9 mouse cellular contexts compared by ENCODE assay signal in the genomic region with DNA sequence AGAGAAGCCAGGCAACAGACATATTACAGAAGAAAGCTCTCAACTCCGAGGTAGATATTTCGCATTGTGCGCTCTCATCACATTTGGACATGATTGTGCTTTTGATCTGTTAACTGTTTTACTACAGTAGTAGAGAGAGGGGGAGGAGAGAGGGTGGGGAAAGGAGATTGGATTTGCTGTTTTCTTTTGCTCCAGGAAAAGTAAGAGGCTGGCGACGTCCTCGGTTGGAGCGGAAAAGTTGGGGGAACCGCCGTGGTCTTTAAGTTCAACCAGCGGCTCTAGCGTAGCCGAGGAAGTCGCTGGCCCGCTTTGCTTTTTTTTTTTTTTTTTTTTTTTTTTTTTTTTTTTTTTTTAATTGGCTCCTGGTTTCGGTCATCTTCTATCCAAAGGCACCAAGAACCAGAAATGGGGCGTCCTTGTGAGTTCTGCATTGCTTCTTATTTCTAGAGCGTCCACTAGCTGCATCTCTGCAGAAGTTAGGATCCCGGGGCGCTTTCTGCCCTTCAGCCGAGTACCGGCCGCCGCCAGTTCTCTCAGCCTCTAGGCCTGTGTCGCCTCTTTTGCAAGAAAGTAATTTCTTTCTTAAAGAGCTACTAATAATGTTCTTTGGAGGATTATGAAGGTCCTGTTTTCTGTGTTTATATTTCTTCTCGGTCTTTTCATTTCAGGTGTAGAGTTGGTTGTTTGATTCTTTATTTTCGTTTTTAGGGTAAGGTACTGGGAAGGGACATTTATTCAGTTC. TPM values are rescaled to one million over a fixed set of nuclear protein-coding genes. Genes with fewer than 3 reads are reported as not detected.
DNase-seq lines count a peak whose midpoint lies in the region; ATAC-seq and TF ChIP-seq lines count a peak whose summit lies in the region.
"Had no signal": no experiment of that assay in that cellular context is flagged by ENCODE, and none has a peak within 500 bp of the region (broad histone marks: within the 10 kb centered on the region; RNA-seq: fewer than 3 reads in every experiment).

No protein-coding gene starts in this region.

- H3K4me1 ChIP-seq in E14TG2a.4 (replicated peaks; ENCODE audit: low read depth, low read length) (peaks cover 40% of the 10 kb centered on the region), ES-E14 (ENCODE audit: control insufficient read depth in 2 of 2, insufficient read depth in 2 of 2, low read length in 2 of 2, poor library complexity in 1 of 2) (peaks cover 3 to 7% of the 10 kb centered on the region in 2 experiments; a peak in 3 of 4 replicates)
- peaks cover 48% of the 10 kb centered on the region for H3K4me1 ChIP-seq in forebrain, embryonic 13.5 days
- H3K4me1 ChIP-seq in midbrain, embryonic 14.5 days (ENCODE audit: control insufficient read depth, insufficient read depth, low read length), result peaks cover 19% of the 10 kb centered on the region
- H3K4me1 ChIP-seq in kidney, embryonic 16.5 days (ENCODE audit: insufficient read depth, low read length), result peaks cover 25% of the 10 kb centered on the region

- peak overlapping the region; percentile 96 for H3K27ac ChIP-seq in ES-E14 (ENCODE audit: insufficient read depth, low read depth, low read length, poor library complexity, severe bottlenecking)
- H3K27ac ChIP-seq in forebrain, embryonic 13.5 days, result peak overlapping the region; percentile 98
- H3K27ac ChIP-seq in midbrain, embryonic 14.5 days (replicated peaks; ENCODE audit: low read depth, low read length), result peak overlapping the region; percentile 89
- H3K27ac ChIP-seq in kidney, embryonic 16.5 days (ENCODE audit: low read length), result no peak overlapping the region

- H3K9ac ChIP-seq in ES-E14 (ENCODE audit: insufficient read depth, low read depth, low read length, poor library complexity, severe bottlenecking), result peak overlapping the region; percentile 78
- H3K9ac ChIP-seq in forebrain, embryonic 13.5 days, result peak overlapping the region; percentile 94
- peak overlapping the region; percentile 64 for H3K9ac ChIP-seq in midbrain, embryonic 14.5 days (replicated peaks; ENCODE audit: low read length)
- H3K9ac ChIP-seq in kidney, embryonic 16.5 days (replicated peaks; ENCODE audit: low read length), result no peak overlapping the region

- H3K9me3 ChIP-seq in E14TG2a.4 (ENCODE audit: low read length) (no peaks in the 10 kb centered on the region), ES-E14 (ENCODE audit: control insufficient read depth, insufficient read depth, low read depth, low read length) (no peaks in the 10 kb centered on the region)
- H3K9me3 ChIP-seq in forebrain, embryonic 13.5 days (replicated peaks), result no peaks in the 10 kb centered on the region
- no peaks in the 10 kb centered on the region for H3K9me3 ChIP-seq in midbrain, embryonic 14.5 days (ENCODE audit: control insufficient read depth, low read length)
- no peaks in the 10 kb centered on the region for H3K9me3 ChIP-seq in kidney, embryonic 16.5 days (ENCODE audit: low read length)

- in situ Hi-C loops in ES-E14 (cut with MboI; ENCODE audit: low sequenced_read_pairs in 2 of 2, unreplicated experiment in 2 of 2), result loop anchor here in 1 of 2 experiments (25.0 kb wide), 1 partner anchor 109 kb away; no protein-coding TSS in a partner anchor

- intact Hi-C loops in gastrocnemius, postnatal 14 days (cut with DNase I; ENCODE audit: low total_unique reads), result no loop called here

- no peaks in the 10 kb centered on the region for H3K27me3 ChIP-seq in E14TG2a.4 (ENCODE audit: insufficient read depth, low read length)
- H3K27me3 ChIP-seq in forebrain, embryonic 13.5 days, result 0 out of 2 replicates have a peak, but pooled peaks cover 3% of the 10 kb centered on the region
- H3K27me3 ChIP-seq in midbrain, embryonic 14.5 days (ENCODE audit: control insufficient read depth, insufficient read depth, low read length), result peaks cover 13% of the 10 kb centered on the region; the same call in 1 of the 2 replicates
- peaks cover 91% of the 10 kb centered on the region for H3K27me3 ChIP-seq in kidney, embryonic 16.5 days (ENCODE audit: insufficient read depth, low read length)

- no peak for ATAC-seq in forebrain, embryonic 13.5 days
- no peak for ATAC-seq in midbrain, embryonic 14.5 days (ENCODE audit: low FRiP score, low TSS enrichment)
- no peak for ATAC-seq in kidney, embryonic 16.5 days (ENCODE audit: low FRiP score, low TSS enrichment)

- H3K36me3 ChIP-seq in E14TG2a.4 (ENCODE audit: insufficient read depth, low read length) (peaks cover 73% of the 10 kb centered on the region), ES-E14 (ENCODE audit: control insufficient read depth, insufficient read depth, low read length, poor library complexity, severe bottlenecking) (peaks cover 32% of the 10 kb centered on the region)
- H3K36me3 ChIP-seq in forebrain, embryonic 13.5 days (ENCODE audit: poor library complexity, severe bottlenecking), result peaks cover 9% of the 10 kb centered on the region; the same call in 1 of the 2 replicates
- H3K36me3 ChIP-seq in midbrain, embryonic 14.5 days (ENCODE audit: control insufficient read depth, insufficient read depth, low read length), result no peaks in the 10 kb centered on the region
- no peaks in the 10 kb centered on the region for H3K36me3 ChIP-seq in kidney, embryonic 16.5 days (ENCODE audit: insufficient read depth, low read length)

- H3K4me2 ChIP-seq in forebrain, embryonic 13.5 days, result peak overlapping the region; percentile 70
- peak overlapping the region; percentile 83 for H3K4me2 ChIP-seq in midbrain, embryonic 14.5 days (ENCODE audit: low read length)
- H3K4me2 ChIP-seq in kidney, embryonic 16.5 days (replicated peaks; ENCODE audit: low read depth, low read length), result no peak overlapping the region

- no peak for TF ChIP-seq CTCF in E14TG2a.4 (conservative IDR thresholded peaks at IDR 0.05; ENCODE audit: low read length)

- WGBS in forebrain, embryonic 13.5 days, result under 1% methylated on average over 26 of the region's 26 CpGs
- WGBS in midbrain, embryonic 14.5 days, result 1% methylated on average over 26 of the region's 26 CpGs
- under 1% methylated on average over 26 of the region's 26 CpGs for WGBS in kidney, embryonic 16.5 days

- DNase-seq in ES-E14 (ENCODE audit: low read depth, low spot score), result no peak
- DNase-seq in midbrain, embryonic 14.5 days, result peak; percentile 68
- DNase-seq in gastrocnemius, postnatal 14 days, result no peak
- DNase-seq in urinary bladder, postnatal 4 days (ENCODE audit: low spot score in 2 of 2), result no peak
- DNase-seq in cerebellum, postnatal 4 days (ENCODE audit: low spot score in 2 of 2), result no peak

- peak overlapping the region; percentile 98 for H3K4me3 ChIP-seq in E14TG2a.4 (replicated peaks; ENCODE audit: low read length)
- H3K4me3 ChIP-seq in ES-E14 (ENCODE audit: insufficient read depth in 1 of 2, low read depth in 1 of 2, low read length in 2 of 2, poor library complexity in 1 of 2, severe bottlenecking in 1 of 2), result peak overlapping the region; percentile 76 to 82
- H3K4me3 ChIP-seq in forebrain, embryonic 13.5 days, result peak overlapping the region; percentile 60
- H3K4me3 ChIP-seq in midbrain, embryonic 14.5 days (replicated peaks; ENCODE audit: low read depth, low read length), result peak overlapping the region; percentile 44
- H3K4me3 ChIP-seq in kidney, embryonic 16.5 days (ENCODE audit: low read length), result no peak overlapping the region

TF ChIP-seq in ES-E14, 5 proteins besides CTCF, POLR2A, EP300 and RAD21:
- TF ChIP-seq CHD2 (IDR thresholded peaks at IDR 0.05; ENCODE audit: low read depth, low read length) (no peak), HCFC1 (IDR thresholded peaks at IDR 0.05; ENCODE audit: borderline replicate concordance, insufficient read depth, low read length) (no peak), ZNF384 (IDR thresholded peaks at IDR 0.05; ENCODE audit: low read depth, low read length) (peak; percentile 97), MAFK (IDR thresholded peaks at IDR 0.05; ENCODE audit: insufficient read depth, low read depth, low read length) (peak; percentile 14; the same call in 1 of the 2 replicates), ZC3H11A (IDR thresholded peaks at IDR 0.05; ENCODE audit: borderline replicate concordance, low read depth, low read length) (no peak)

RNA-seq across cellular contexts. Expression of a gene that starts 3.2 kb away (rescaled TPM):
- 175 and 179 TPM in 2 replicates for total RNA-seq in ES-E14 (2012; rRNA removed)
- 41.3 and 48.4 TPM in 2 replicates for polyA plus RNA-seq in forebrain, embryonic 13.5 days (2015; fragmentation: Nextera tagmentation; extraction: Ambion mirVana)
- polyA plus RNA-seq in midbrain, embryonic 14.5 days (2014; fragmentation: Nextera tagmentation; extraction: Ambion mirVana), result 16.8 and 22.4 TPM in 2 replicates
- total RNA-seq in gastrocnemius, postnatal 14 days (2021), result under 1 TPM in 1 of 2 experiments, not detected in 1; 0.39 TPM
- not detected in 2 replicates for polyA plus RNA-seq in kidney, embryonic 16.5 days (2015; fragmentation: Nextera tagmentation; extraction: Ambion mirVana)
- total RNA-seq: liver, adult 2 months had no signal
- polyA plus RNA-seq: liver, adult 2 months had no signal

Comparison
In these comparisons a context has a peak if more than half of its experiments do, and no peak if none do; other contexts are left out.
1. RNA of a gene that starts 3.2 kb away (polyA plus RNA-seq): 41.3 to 48.4 TPM in forebrain, embryonic 13.5 days and 16.8 to 22.4 TPM in midbrain, embryonic 14.5 days; not detected in kidney, embryonic 16.5 days; every median in the first group is over 10 times any median in the second.